Mouse (Mus musculus) forebrain, embryonic 15.5 days (tissue): ENCODE measurements around the gene Six1. TPM values are rescaled to one million over a fixed set of nuclear protein-coding genes. Genes with fewer than 3 reads are reported as not detected.

ENCODE experiments used
- ATAC-seq: fragments of 200-750 bp; cut with Nextera tagmentation; replicated peaks from 2 replicates; pipeline ENCODE4 v1.8.0; 2017; ENCODE audit warnings: mild to moderate bottlenecking, moderate TSS enrichment, moderate library complexity
- H3K27ac ChIP-seq: fragments of 300-500 bp; sonication (generic); replicated peaks from 2 replicates; pipeline ENCODE4 v1.5.1; 2015; ENCODE audit warnings: mild to moderate bottlenecking, inconsistent platforms
- H3K27me3 ChIP-seq: fragments of 300-500 bp; sonication (generic); 2 replicates; pipeline ENCODE4 v1.6.1; 2015; ENCODE audit warnings: inconsistent platforms
- H3K36me3 ChIP-seq: fragments of 300-500 bp; sonication (generic); 2 replicates; pipeline ENCODE4 v1.6.1; 2015; ENCODE audit warnings: mild to moderate bottlenecking, inconsistent platforms
- H3K4me1 ChIP-seq: fragments of 300-500 bp; sonication (generic); 2 replicates; pipeline ENCODE4 v1.6.1; 2015; ENCODE audit warnings: inconsistent platforms
- H3K4me2 ChIP-seq: fragments of 300-500 bp; sonication (generic); replicated peaks from 2 replicates; pipeline ENCODE4 v1.6.1; 2015; ENCODE audit warnings: mild to moderate bottlenecking, inconsistent platforms
- H3K4me3 ChIP-seq: fragments of 300-500 bp; sonication (generic); 2 replicates; pipeline ENCODE4 v1.5.1; 2015; ENCODE audit warnings: mild to moderate bottlenecking, inconsistent platforms
- H3K9ac ChIP-seq: fragments of 300-500 bp; sonication (generic); replicated peaks from 2 replicates; pipeline ENCODE4 v1.6.1; 2015; ENCODE audit warnings: mild to moderate bottlenecking, inconsistent platforms
- H3K9me3 ChIP-seq: fragments of 300-500 bp; sonication (generic); 2 replicates; pipeline ENCODE4 v1.6.1; 2016; ENCODE audit warnings: inconsistent platforms
- WGBS: fragments of 180-500 bp; shearing (Covaris S2); methylation state at CpG from one replicate; pipeline ENCODE4 v1.1.7; 2015; ENCODE audit warnings: mixed read lengths; 5-methylcytosine and 5-hydroxymethylcytosine counted together
- polyA plus RNA-seq: library from polyadenylated mRNA; unstranded; fragments of >200 nt; fragmentation: Nextera tagmentation; extraction: Ambion mirVana; gene quantifications from 2 replicates; pipeline ENCODE4 v1.2.1, GENCODE M21; 2015

Gene Six1
- polyA plus RNA-seq, 1 experiment from 2014 or later, result 0.25 TPM

GRCm38 (mm10) chr12:73038992-73039938, 14.4 kb downstream of the Six1 start:
- Histone ChIP-seq H3K27me3 (peaks cover 90% of the 10 kb centered on the region), H3K4me2 (no peak overlapping the region), H3K27ac (no peak overlapping the region), H3K9me3 (no peaks in the 10 kb centered on the region), H3K36me3 (no peaks in the 10 kb centered on the region), H3K9ac (no peak overlapping the region), H3K4me1 (peaks cover 2% of the 10 kb centered on the region), H3K4me3 (no peak overlapping the region)
- ATAC-seq, result no peak
- WGBS, result under 1% methylated on average over 41 of the region's 41 CpGs

GRCm38 (mm10) chr12:73038441-73038991, 15.2 kb downstream of the Six1 start:
- no peaks in the 10 kb centered on the region for H3K36me3 ChIP-seq
- H3K27ac ChIP-seq, result no peak overlapping the region
- H3K9ac ChIP-seq, result no peak overlapping the region
- no peaks in the 10 kb centered on the region for H3K9me3 ChIP-seq
- peaks cover 88% of the 10 kb centered on the region for H3K27me3 ChIP-seq
- no peaks in the 10 kb centered on the region; the same call in 1 of the 2 replicates for H3K4me1 ChIP-seq
- under 1% methylated on average over 12 of the region's 12 CpGs for WGBS
- no peak overlapping the region for H3K4me2 ChIP-seq
- no peak overlapping the region for H3K4me3 ChIP-seq
- ATAC-seq, result no peak

GRCm38 (mm10) chr12:73037385-73038160, 16.1 kb downstream of the Six1 start:
- peaks cover 89% of the 10 kb centered on the region for H3K27me3 ChIP-seq
- 4% methylated on average over 7 of the region's 7 CpGs for WGBS
- no peaks in the 10 kb centered on the region for H3K36me3 ChIP-seq
- no peak overlapping the region for H3K4me2 ChIP-seq
- no peak overlapping the region for H3K27ac ChIP-seq
- H3K9ac ChIP-seq, result no peak overlapping the region
- ATAC-seq, result no peak
- no peaks in the 10 kb centered on the region; the same call in 1 of the 2 replicates for H3K4me1 ChIP-seq
- no peaks in the 10 kb centered on the region for H3K9me3 ChIP-seq
- H3K4me3 ChIP-seq, result no peak overlapping the region

- WGBS, result 2% methylated on average over 40 of the region's 43 CpGs
These were observed 18.5 kb downstream of the Six1 start for GRCm38 (mm10) chr12:73034901-73035895.

GRCm38 (mm10) chr12:73032665-73033064, 21.0 kb downstream of the Six1 start:
- WGBS, result 75% methylated on average over 3 of the region's 3 CpGs
- no peak for ATAC-seq
- Histone ChIP-seq H3K9ac (no peak overlapping the region), H3K4me2 (no peak overlapping the region), H3K27ac (no peak overlapping the region), H3K9me3 (no peaks in the 10 kb centered on the region), H3K4me3 (no peak overlapping the region), H3K4me1 (no peaks in the 10 kb centered on the region; the same call in 1 of the 2 replicates), H3K27me3 (peaks cover 54% of the 10 kb centered on the region), H3K36me3 (no peaks in the 10 kb centered on the region)

More at GRCm38 (mm10) chr12:73034901-73035895, 18.5 kb downstream of the Six1 start:
- no peak for ATAC-seq
- Histone ChIP-seq H3K9me3 (no peaks in the 10 kb centered on the region), H3K36me3 (no peaks in the 10 kb centered on the region), H3K4me3 (no peak overlapping the region), H3K9ac (no peak overlapping the region), H3K4me2 (no peak overlapping the region), H3K27me3 (peaks cover 77% of the 10 kb centered on the region), H3K4me1 (no peaks in the 10 kb centered on the region; the same call in 1 of the 2 replicates), H3K27ac (no peak overlapping the region)

GRCm38 (mm10) chr12:73031315-73031714, 22.4 kb downstream of the Six1 start:
- H3K9me3 ChIP-seq, result no peaks in the 10 kb centered on the region
- H3K4me3 ChIP-seq, result no peak overlapping the region
- no peak overlapping the region for H3K9ac ChIP-seq
- 67% methylated on average over 4 of the region's 4 CpGs for WGBS
- no peaks in the 10 kb centered on the region; the same call in 1 of the 2 replicates for H3K4me1 ChIP-seq
- no peak overlapping the region for H3K27ac ChIP-seq
- no peak overlapping the region for H3K4me2 ChIP-seq
- H3K36me3 ChIP-seq, result no peaks in the 10 kb centered on the region
- ATAC-seq, result no peak
- H3K27me3 ChIP-seq, result peaks cover 44% of the 10 kb centered on the region

- ATAC-seq, result no peak
These were observed 28.2 kb downstream of the Six1 start for GRCm38 (mm10) chr12:73025490-73025889.

GRCm38 (mm10) chr12:73020941-73021340, 32.7 kb downstream of the Six1 start:
- no peaks in the 10 kb centered on the region for H3K9me3 ChIP-seq
- ATAC-seq, result 0 out of 2 replicates have a peak, but pooled peaks have one; percentile 60
- 7% methylated on average over 4 of the region's 4 CpGs for WGBS

More at GRCm38 (mm10) chr12:73025490-73025889, 28.2 kb downstream of the Six1 start:
- H3K36me3 ChIP-seq, result no peaks in the 10 kb centered on the region
- no peak overlapping the region for H3K9ac ChIP-seq
- no peaks in the 10 kb centered on the region for H3K9me3 ChIP-seq
- no peak overlapping the region for H3K27ac ChIP-seq
- H3K27me3 ChIP-seq, result peaks cover 3% of the 10 kb centered on the region; the same call in 1 of the 2 replicates
- WGBS, result 77% methylated on average over 8 of the region's 8 CpGs
- H3K4me1 ChIP-seq, result no peaks in the 10 kb centered on the region
- no peak overlapping the region for H3K4me2 ChIP-seq
- H3K4me3 ChIP-seq, result no peak overlapping the region

GRCm38 (mm10) chr12:73020422-73020821, 33.3 kb downstream of the Six1 start:
- Histone ChIP-seq H3K27ac (no peak overlapping the region), H3K4me2 (no peak overlapping the region), H3K27me3 (no peaks in the 10 kb centered on the region), H3K4me1 (no peaks in the 10 kb centered on the region), H3K9ac (no peak overlapping the region), H3K4me3 (no peak overlapping the region), H3K36me3 (no peaks in the 10 kb centered on the region), H3K9me3 (no peaks in the 10 kb centered on the region)
- ATAC-seq, result no peak
- 52% methylated on average over 3 of the region's 3 CpGs for WGBS

More at GRCm38 (mm10) chr12:73020941-73021340, 32.7 kb downstream of the Six1 start:
- H3K27ac ChIP-seq, result no peak overlapping the region
- H3K9ac ChIP-seq, result no peak overlapping the region
- H3K4me3 ChIP-seq, result no peak overlapping the region
- H3K4me2 ChIP-seq, result no peak overlapping the region
- no peaks in the 10 kb centered on the region for H3K27me3 ChIP-seq
- no peaks in the 10 kb centered on the region for H3K36me3 ChIP-seq
- H3K4me1 ChIP-seq, result no peaks in the 10 kb centered on the region

- no peak overlapping the region for H3K4me3 ChIP-seq
- no peak for ATAC-seq
- H3K9me3 ChIP-seq, result no peaks in the 10 kb centered on the region
- H3K4me1 ChIP-seq, result no peaks in the 10 kb centered on the region
- no peak overlapping the region for H3K27ac ChIP-seq
- no peaks in the 10 kb centered on the region for H3K27me3 ChIP-seq
- no peak overlapping the region for H3K4me2 ChIP-seq
- WGBS, result 86% methylated on average over 4 of the region's 4 CpGs
- H3K36me3 ChIP-seq, result no peaks in the 10 kb centered on the region
- H3K9ac ChIP-seq, result no peak overlapping the region
These were observed 34.8 kb downstream of the Six1 start for GRCm38 (mm10) chr12:73018838-73019237.

GRCm38 (mm10) chr12:73016171-73016570, 37.5 kb downstream of the Six1 start:
- Histone ChIP-seq H3K27me3 (no peaks in the 10 kb centered on the region), H3K9me3 (no peaks in the 10 kb centered on the region), H3K4me1 (no peaks in the 10 kb centered on the region), H3K4me3 (no peak overlapping the region), H3K4me2 (no peak overlapping the region), H3K9ac (no peak overlapping the region), H3K36me3 (no peaks in the 10 kb centered on the region), H3K27ac (no peak overlapping the region)
- 88% methylated on average over 4 of the region's 4 CpGs for WGBS
- ATAC-seq, result no peak
